Mouse (Mus musculus): ENCODE data around the gene Ccdc159.

Gene Ccdc159

DNA sequence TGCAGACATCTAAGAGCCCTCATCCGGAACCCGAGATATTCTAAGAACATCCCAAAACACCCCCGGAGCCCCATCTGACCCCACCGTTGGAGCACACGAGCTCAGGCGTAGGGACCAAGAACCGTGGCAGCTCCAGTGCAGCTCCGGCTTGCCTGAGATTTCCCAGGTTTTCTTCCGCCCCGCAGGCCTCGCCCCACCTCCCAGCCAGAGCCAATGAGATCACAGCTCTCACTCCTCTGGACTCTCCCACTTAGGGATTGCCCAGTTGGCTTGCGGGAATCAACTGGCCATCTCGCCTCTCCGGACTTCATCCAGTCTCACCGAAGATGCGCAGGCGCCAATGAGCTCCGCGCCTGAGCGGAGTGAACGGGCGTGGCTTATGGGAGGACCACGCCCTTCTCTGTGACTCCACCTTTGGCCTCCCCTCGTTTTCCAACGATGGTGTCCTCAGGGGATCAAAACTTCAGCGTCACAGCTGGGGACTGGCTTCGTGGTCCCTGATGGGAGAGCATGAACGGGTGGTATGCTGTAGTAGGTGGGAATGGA lies at the start of gene Ccdc159, which contains the start of gene Tmem205:
Gene Ccdc159 (plus strand): TSS at position 264 of the 546 bp plus-strand sequence.
Gene Tmem205 (minus strand): TSS at position 349 of the 546 bp plus-strand sequence.
- peak; percentile 99 for DNase-seq (ENCODE audit: low spot score)

DNA sequence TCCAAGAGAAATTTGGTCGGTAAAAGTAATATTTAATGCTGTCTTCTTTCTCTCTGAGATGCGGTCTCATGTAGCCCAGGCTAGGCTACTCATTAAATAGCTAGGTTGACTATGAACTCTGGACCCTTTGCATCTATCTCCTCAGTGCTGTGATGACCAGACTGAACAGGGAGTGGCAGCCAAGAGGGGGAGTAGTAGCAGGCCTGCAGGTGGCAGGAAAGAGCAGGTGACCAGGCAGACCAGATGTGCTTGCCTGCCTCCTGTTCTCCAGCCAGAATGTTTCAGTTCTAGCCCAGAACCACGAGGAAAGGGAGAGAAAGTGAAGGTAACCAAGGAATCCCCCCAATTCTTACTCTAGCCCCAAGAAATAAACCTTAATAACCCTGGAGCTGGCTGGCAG lies 38.0 kb upstream of the Ccdc159 start:
- DNase-seq (ENCODE audit: low spot score), result no peak

- DNase-seq (ENCODE audit: low spot score), result peak; percentile 92
These were observed 25.9 kb upstream of the Ccdc159 start for GRCm38 (mm10) chr9:21901223-21901820.

- DNase-seq (ENCODE audit: low spot score), result no peak
These were observed 23.2 kb upstream of the Ccdc159 start for GRCm38 (mm10) chr9:21904031-21904430.

- no peak for DNase-seq (ENCODE audit: low spot score)
These were observed 19.1 kb upstream of the Ccdc159 start for GRCm38 (mm10) chr9:21908216-21908615.

DNA sequence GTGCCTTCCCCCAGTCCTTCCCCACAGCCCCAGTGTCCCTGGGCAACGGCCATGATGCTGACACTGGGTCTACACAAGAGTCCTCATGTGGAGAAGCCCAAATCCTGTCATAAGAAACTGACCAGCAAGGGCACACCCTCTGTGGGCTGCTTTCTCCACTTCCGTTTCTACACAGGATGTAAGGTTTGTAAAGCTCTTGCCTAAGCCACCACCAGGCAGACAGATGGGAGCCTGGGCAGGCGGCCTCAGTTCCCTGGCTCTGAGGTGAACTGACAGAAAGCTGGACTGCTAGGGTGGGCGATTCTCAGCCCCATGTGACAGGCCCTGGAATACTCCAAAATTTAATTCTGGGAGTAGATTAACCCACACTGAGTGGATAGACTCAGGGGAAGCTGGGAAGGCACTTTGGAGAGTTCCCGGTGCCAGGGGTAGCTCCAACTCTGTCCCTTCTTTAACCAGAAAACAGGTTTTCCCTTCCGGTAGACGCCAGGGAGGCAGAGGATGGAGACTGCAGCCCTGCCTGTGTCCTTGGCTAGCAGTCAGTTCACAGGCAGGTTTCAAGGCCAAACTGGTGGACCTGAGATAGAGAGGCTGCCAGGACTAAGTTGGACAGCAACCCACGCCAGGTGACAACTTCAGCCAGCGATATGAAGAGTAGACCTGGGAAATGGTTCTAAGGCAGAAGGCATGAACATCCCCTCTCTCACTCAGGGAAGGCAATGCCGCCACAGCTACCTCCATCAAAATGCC lies 17.6 kb upstream of the Ccdc159 start:
- no peak for DNase-seq (ENCODE audit: low spot score)

DNA sequence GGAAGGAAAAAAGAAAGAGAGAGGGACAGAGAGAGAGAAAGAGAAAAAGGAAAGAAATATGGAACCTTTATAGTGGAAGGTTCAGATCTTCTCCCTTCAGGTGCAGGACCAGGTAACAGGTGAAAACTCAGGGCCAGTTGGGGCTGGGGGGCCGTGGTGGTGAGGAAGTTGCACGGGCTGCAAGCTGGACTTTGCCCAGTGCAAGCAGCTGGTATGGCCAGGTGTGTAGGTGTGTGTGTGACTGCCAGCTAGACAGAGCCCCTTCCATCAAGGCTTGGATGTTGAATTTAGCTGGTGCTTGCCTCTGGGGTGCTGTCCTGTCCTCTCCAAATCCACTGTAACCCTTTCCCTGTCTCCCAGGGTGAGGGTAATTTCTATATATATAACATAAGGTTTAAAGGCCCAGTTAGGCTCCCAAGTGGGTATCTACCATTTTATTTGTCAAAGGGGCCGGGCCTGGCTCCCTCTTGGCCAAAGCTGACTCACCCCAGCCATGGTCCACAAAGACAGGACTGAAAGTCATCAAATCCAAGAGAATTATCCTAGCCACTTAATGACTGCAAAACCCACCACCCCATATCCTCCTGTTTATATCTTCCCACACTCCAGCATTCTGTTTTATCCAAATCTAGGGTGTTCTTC lies 10.3 kb upstream of the Ccdc159 start:
- no peak for DNase-seq (ENCODE audit: low spot score)

DNA sequence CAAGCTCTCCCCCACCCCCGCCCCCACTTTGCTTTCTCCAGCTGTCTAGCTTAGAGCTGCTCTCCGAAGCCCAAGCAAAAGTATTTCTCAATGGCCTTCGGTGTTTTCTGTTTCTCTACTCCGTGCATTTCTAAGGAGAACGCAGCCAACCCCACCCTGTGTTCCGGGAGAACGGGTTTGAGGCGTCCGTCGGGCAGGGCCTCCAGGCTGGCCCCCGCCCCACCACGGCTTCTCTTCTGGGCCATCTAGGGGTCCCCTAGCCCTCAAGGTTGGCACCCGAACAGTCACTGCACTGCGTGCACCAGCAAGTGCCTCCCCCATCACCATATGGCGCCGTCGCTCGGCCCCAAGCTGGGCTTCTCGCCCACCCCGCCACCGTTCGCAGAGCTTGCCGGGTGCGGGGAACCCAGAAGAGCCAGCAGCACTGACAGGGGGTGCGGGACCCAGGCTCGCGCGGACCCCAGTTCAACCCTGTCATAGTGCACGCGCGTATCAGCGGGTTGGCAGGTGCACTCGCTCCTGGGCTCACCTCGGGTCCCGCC lies 9.7 kb upstream of the Ccdc159 start:
- DNase-seq (ENCODE audit: low spot score), result peak; percentile 6

DNA sequence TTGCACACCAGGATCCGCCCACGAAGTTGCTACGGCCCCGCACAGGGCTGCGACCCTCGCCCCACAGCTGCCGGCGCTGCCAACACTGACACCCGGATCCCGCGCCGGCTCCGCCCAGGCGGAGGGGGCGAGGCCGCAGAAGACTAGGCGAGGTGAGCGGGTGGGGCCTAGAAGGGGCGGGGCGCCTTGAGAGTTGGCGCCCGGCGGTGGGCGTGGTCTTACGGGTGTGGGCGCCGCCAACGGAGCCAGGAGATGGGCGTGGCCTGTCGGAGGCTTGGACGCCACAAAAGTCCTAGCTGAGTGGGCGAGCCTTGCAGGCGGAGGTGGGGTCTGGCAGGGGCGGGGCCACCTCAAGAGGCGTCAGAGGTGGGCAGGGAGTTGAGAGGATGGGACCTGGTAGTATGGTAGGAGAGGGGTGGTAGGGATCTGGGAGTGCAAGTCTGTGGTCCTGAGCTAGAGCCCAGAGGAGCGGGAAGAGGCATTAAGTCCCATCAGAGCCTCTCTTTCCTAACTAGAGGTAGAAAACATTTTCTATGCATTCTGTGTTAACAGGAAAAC lies 9.2 kb upstream of the Ccdc159 start, which contains the start of gene Rab3d:
Gene Rab3d (minus strand): TSS at position 158 of the 558 bp plus-strand sequence.
- DNase-seq (ENCODE audit: low spot score), result peak; percentile 99

DNA sequence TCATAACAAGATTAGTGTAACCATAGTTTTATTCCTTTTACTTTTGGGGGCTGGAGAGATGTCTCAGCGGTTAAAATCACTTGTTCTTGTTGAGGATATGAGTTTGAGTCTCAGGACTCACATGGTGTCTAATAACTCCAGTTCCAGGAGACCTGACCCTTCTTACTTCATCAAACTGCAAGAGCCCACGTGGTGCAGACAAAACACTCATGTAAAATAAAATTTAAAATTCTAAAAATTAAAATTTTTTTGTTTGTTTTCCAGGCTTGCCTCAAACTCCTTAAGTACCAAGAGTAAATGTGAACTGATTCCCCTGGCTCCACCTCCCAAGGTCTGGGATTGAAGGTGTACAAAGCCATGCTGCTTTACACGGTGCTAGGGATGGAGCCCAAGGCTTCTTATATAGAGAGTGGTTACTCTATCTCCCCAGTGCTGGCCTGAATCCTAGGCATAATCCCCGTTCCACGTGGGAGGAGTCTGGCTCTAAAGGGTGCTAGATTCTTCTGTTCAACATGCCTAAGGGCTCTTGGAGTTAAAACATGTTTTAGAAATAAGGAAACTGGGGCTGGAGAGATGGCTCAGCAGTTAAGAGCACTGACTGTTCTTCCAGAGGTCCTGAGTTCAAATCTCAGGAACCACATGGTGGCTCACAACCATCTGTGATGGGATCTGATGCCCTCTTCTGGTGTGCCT lies 8.4 kb upstream of the Ccdc159 start:
- DNase-seq (ENCODE audit: low spot score), result no peak

- no peak for DNase-seq (ENCODE audit: low spot score)
These were observed 4.2 kb upstream of the Ccdc159 start for GRCm38 (mm10) chr9:21923036-21923435.

DNA sequence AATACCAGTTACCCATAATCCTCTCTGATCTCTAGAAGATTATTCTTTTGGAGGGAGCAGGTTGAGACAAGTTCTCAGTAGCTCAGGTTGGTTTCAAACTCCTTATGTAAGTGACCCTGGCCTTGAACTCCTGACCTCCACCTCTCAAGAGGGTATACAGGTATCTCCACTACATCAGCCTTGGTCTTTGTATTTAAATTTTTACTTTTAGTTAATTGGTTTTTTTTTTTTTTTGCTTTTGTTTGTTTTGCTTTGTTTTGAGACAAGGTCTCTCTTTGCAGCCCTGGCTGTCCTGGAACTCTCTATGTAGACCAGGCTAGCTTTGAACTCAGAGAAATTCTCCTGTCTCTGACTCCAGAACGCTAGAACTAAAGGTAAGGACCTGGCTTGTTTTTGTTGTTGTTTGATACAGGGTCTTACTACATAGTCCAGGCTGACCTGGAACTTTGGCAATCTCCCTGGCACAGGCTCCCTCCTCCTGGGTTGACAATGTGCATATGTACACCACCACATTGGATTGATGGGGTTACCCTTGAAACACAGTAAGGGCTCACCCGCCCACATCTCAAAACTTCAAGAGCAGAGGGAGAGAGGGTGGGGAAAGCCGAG lies 3.7 kb upstream of the Ccdc159 start:
- no peak for DNase-seq (ENCODE audit: low spot score)

GRCm38 (mm10) chr9:21924099-21924493 lies 3.2 kb upstream of the Ccdc159 start:
- no peak for DNase-seq (ENCODE audit: low spot score)

DNA sequence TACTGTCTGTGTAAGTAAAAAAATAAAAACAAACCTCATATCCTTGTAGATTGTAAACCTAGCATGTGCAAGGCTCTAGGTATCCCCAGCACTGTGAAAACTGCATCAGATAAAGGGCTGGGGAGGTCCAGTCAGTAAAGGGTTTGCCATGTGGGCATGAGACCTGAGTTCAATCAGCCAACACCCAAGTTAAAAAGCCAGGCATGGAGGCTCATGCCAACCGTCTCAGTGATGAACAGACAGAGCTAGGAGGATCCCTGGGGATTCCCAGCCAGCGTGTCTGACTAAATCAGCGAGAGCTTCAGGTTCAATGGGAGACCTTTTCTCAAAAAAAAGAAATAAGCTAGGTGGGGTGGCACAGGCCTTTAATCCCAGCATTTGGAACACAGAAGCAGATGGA lies 2.2 kb upstream of the Ccdc159 start:
- DNase-seq (ENCODE audit: low spot score), result no peak

DNA sequence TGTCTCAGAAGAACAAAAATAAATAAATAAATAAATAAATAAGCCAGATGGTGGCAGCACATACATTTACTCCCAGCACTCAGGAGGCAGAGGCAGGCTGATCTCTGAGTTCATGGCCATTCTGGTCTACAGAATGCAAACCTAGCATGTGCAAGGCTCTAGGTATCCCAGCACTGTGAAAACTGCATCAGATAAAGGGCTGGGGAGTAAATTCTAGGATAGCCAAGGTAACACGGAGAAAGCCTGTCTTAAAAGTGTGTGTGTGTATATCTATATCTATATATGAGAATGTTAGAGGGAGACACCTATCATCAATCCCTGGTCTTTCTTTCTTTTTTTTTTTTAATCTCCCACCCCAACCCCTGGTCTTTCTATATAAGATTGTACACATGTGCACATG lies 1.8 kb upstream of the Ccdc159 start:
- no peak for DNase-seq (ENCODE audit: low spot score)

DNA sequence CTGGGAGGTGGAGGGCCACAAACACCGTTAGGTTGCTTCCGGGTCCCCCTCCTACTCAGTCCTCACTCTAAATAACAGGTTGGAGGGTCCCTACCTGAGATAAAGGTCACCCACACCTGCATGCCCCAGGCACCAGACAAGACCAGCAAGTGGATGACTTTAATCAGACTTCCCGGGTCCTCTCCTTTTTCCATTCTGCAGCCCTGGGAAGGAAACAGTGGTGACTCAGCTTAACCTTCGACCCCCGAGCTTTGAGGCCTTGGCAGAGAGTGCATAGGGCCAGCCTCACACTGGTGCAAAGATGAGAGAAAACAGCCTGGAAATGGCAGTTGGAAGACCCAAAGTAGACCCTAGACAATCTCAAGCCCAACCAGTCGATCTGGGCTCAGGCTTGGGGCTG lies 1.1 kb upstream of the Ccdc159 start:
- DNase-seq (ENCODE audit: low spot score), result no peak

- peak; percentile 31 for DNase-seq (ENCODE audit: low spot score)
These were observed 487 bp upstream of the Ccdc159 start for GRCm38 (mm10) chr9:21926784-21927183.

DNA sequence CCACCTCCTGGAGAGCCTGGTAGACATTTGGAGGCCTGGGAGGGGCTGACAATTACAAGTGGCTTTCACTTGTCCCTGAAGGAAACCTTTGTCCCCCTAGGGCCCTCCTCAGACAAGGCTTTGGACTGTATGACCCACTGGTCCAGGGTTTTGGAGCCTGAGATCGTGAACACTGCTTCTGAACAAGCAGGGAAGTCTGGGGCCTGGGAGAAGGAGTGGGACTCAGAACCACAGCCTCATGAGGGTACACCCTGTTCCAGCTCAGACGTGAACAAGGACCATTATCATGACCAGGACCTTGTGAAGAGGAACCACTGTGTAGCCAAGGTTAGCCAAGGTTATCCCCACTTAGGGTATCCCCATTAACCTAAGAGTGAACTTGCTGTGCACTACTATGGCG lies 1.9 kb downstream of the Ccdc159 start:
- no peak for DNase-seq (ENCODE audit: low spot score)

DNA sequence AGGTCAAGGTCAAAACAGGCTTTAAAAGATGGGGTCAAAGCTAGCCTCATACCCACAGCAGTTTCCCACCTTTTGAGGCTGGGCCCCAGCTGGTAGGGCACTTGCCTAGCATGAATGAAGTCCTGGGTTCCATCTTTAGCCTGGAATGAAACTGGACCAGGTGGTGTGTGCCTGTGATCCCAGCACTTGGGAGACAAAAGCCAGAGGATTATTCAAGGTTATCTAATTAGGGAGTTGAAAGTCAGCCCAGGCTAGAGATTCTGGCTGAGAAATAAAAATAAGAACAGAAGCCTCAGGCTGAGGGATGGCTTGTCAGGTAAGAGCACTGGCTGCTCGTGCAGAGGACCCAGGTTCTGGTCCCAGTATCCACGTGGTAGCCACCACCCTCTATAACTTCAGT lies 4.7 kb downstream of the Ccdc159 start:
- no peak for DNase-seq (ENCODE audit: low spot score)

- DNase-seq (ENCODE audit: low spot score), result no peak
These were observed 5.3 kb downstream of the Ccdc159 start for GRCm38 (mm10) chr9:21932445-21933137.

DNA sequence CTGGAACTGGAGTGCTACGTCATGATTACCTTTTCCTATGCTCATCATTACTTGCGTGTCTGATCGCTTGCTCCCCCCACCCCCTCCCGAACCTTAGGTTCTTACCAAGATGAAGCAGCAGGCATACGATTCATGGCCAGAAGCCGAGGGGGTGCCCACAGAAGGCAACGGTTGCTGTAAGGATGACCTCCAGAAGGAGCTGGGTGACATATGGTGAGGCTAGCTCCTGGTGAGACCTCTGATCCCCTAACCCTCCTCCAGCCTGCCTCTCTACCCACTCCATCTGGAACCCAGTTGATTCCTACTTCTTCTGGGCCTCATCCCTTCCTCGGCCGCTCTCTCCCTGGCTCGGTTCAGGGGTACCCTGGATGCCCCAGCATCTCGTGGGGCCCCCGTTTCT lies 6.8 kb downstream of the Ccdc159 start:
- DNase-seq (ENCODE audit: low spot score), result no peak

All from embryo, embryonic 10.5 days (tissue).